Mouse (Mus musculus) bone marrow macrophage, adult 2 months (primary cell): ENCODE results near the gene Zfp609. TPM values are rescaled to one million over a fixed set of nuclear protein-coding genes. Genes with fewer than 3 reads are reported as not detected.
A peak's percentile ranks its signal among the peaks of the same experiment; 100 is the strongest.
"Not testable (repeated sequence)": the region's sequence is repeated elsewhere in the genome, so short reads cannot be mapped to it uniquely, and the experiment has no call there.

Source experiments
- H3K27ac ChIP-seq: 2 replicates; pipeline ENCODE4 v1.5.1; 2012; ENCODE audit warnings: low read depth, low read length; ENCODE audit not compliant: insufficient read depth
- H3K4me1 ChIP-seq: 2 replicates; pipeline ENCODE4 v1.6.1; 2012; ENCODE audit warnings: low read length; ENCODE audit not compliant: control insufficient read depth, insufficient read depth
- H3K4me3 ChIP-seq: 2 replicates; pipeline ENCODE4 v1.5.1; 2012; ENCODE audit warnings: mild to moderate bottlenecking, low read length, moderate library complexity; ENCODE audit not compliant: insufficient read depth
- CTCF ChIP-seq: IDR thresholded peaks from 2 replicates; pipeline ENCODE4 v1.5.1; 2012; ENCODE audit warnings: low read depth, mild to moderate bottlenecking, low read length, moderate library complexity
- POLR2A ChIP-seq: IDR thresholded peaks from 2 replicates; pipeline ENCODE4 v1.6.1; 2012; ENCODE audit warnings: mild to moderate bottlenecking, low read depth, low read length, borderline replicate concordance
- polyA plus RNA-seq: library from polyadenylated mRNA; stranded (reverse); fragments of >200 nt; gene quantifications from 2 replicates; pipeline ENCODE4 v1.2.4, GENCODE M21; 2012; ENCODE audit not compliant: missing spikeins, insufficient read depth, insufficient read length

Gene Zfp609
- polyA plus RNA-seq, 1 experiment: 10.9 TPM

- Histone ChIP-seq H3K4me3 (no peak overlapping the region), H3K4me1 (no peaks in the 10 kb centered on the region), H3K27ac (no peak overlapping the region)
- TF ChIP-seq POLR2A (no peak), CTCF (peak; percentile 83)
Measured at GRCm38 (mm10) chr9:65664163-65664562, 163.2 kb downstream of the Zfp609 start.

- TF ChIP-seq POLR2A (no peak), CTCF (no peak)
Measured at GRCm38 (mm10) chr9:65661493-65661892, 165.9 kb downstream of the Zfp609 start.

GRCm38 (mm10) chr9:65661029-65661428 is 166.3 kb downstream of the Zfp609 start:
- no peaks in the 10 kb centered on the region for H3K4me1 ChIP-seq
- no peak for TF ChIP-seq CTCF
- no peak for TF ChIP-seq POLR2A
- no peak overlapping the region for H3K27ac ChIP-seq
- H3K4me3 ChIP-seq: no peak overlapping the region

More at GRCm38 (mm10) chr9:65661493-65661892, 165.9 kb downstream of the Zfp609 start:
- H3K4me3 ChIP-seq: no peak overlapping the region
- no peaks in the 10 kb centered on the region for H3K4me1 ChIP-seq
- no peak overlapping the region for H3K27ac ChIP-seq

GRCm38 (mm10) chr9:65657218-65657617 is 170.1 kb downstream of the Zfp609 start:
- TF ChIP-seq CTCF: no peak
- no peak for TF ChIP-seq POLR2A
- H3K4me3 ChIP-seq: no peak overlapping the region
- no peak overlapping the region for H3K27ac ChIP-seq
- peaks cover 6% of the 10 kb centered on the region for H3K4me1 ChIP-seq

- Histone ChIP-seq H3K4me1 (peaks cover 6% of the 10 kb centered on the region), H3K27ac (no peak overlapping the region)
- TF ChIP-seq POLR2A: no peak
- no peak for TF ChIP-seq CTCF
Measured at GRCm38 (mm10) chr9:65655540-65655939, 171.8 kb downstream of the Zfp609 start.

GRCm38 (mm10) chr9:65654700-65655237 is 172.6 kb downstream of the Zfp609 start:
- no peak overlapping the region for H3K4me3 ChIP-seq
- TF ChIP-seq CTCF (no peak), POLR2A (no peak)
- H3K4me1 ChIP-seq: peaks cover 6% of the 10 kb centered on the region
- H3K27ac ChIP-seq: no peak overlapping the region

More at GRCm38 (mm10) chr9:65655540-65655939, 171.8 kb downstream of the Zfp609 start:
- no peak overlapping the region for H3K4me3 ChIP-seq

- peaks cover 6% of the 10 kb centered on the region for H3K4me1 ChIP-seq
- no peak for TF ChIP-seq POLR2A
- H3K4me3 ChIP-seq: no peak overlapping the region
- H3K27ac ChIP-seq: no peak overlapping the region
Measured at GRCm38 (mm10) chr9:65653741-65654140, 173.6 kb downstream of the Zfp609 start.

GRCm38 (mm10) chr9:65651957-65652356 is 175.4 kb downstream of the Zfp609 start:
- H3K4me3 ChIP-seq, H3K27ac ChIP-seq, H3K4me1 ChIP-seq: not testable (repeated sequence)

GRCm38 (mm10) chr9:65649997-65650396 is 177.4 kb downstream of the Zfp609 start:
- TF ChIP-seq CTCF: no peak
- TF ChIP-seq POLR2A: no peak
- peaks cover under 1% of the 10 kb centered on the region; the same call in 1 of the 2 replicates for H3K4me1 ChIP-seq
- H3K4me3 ChIP-seq: no peak overlapping the region
- no peak overlapping the region for H3K27ac ChIP-seq

GRCm38 (mm10) chr9:65648730-65649129 is 178.6 kb downstream of the Zfp609 start:
- Histone ChIP-seq H3K27ac (no peak overlapping the region), H3K4me3 (no peak overlapping the region), H3K4me1 (no peaks in the 10 kb centered on the region)
- no peak for TF ChIP-seq POLR2A
- no peak for TF ChIP-seq CTCF

- no peaks in the 10 kb centered on the region for H3K4me1 ChIP-seq
- TF ChIP-seq CTCF: no peak
- no peak for TF ChIP-seq POLR2A
Measured at GRCm38 (mm10) chr9:65646782-65647181, 180.6 kb downstream of the Zfp609 start.

More at GRCm38 (mm10) chr9:65646782-65647181, 180.6 kb downstream of the Zfp609 start:
- no peak overlapping the region for H3K27ac ChIP-seq
- no peak overlapping the region for H3K4me3 ChIP-seq
